Mouse (Mus musculus) heart, adult 8-10 months (tissue): ENCODE data around the gene Cant1. TPM values are rescaled to one million over a fixed set of nuclear protein-coding genes. Genes with fewer than 3 reads are reported as not detected.

Source experiments
- DNase-seq: peaks from one replicate; pipeline ENCODE4 v3.0.0; 2022; ENCODE audit warnings: low spot score
- total RNA-seq, 4 experiments: library from RNA; stranded (reverse); gene quantifications; 2 replicates each; pipeline ENCODE4 v1.2.4; 2022

Gene Cant1
- 10 to 100 TPM; 16.4 to 19.2 (median 16.8) TPM for total RNA-seq

GRCm38 (mm10) chr11:118418834-118419504 lies at the start of gene Cant1:
Gene Cant1, minus strand, starts transcription at chr11:118419086.
- peak; percentile 98 for DNase-seq

DNA sequence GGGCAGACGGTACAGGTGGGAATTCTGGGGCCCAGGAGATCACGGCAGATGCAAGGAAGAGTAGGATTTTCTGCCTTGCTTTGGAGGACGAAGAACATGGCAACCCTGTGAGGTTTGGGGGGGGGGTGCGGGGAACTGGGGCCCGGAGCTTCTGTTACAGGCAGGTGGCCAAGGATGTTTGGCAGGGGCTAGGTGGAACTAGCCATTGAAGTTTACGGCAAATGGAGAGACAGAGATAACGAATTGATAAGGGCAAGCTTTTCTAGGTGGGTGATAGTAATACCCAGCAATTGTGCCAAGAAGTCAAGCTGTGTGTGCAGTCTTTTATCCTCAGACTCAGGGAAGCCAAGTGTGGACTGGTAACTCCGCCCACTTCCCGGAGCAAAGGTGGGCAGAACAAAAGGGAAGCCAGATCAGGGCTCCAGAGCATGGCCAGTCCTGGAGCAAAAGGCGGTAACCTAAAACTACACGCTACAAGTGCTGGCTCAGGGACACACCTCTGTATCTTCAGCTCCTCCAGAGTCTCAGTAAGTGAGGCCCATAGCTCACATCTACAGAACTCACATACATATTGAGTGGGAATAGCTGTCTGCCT lies 48.7 kb upstream of the Cant1 start:
- DNase-seq = no peak

DNA sequence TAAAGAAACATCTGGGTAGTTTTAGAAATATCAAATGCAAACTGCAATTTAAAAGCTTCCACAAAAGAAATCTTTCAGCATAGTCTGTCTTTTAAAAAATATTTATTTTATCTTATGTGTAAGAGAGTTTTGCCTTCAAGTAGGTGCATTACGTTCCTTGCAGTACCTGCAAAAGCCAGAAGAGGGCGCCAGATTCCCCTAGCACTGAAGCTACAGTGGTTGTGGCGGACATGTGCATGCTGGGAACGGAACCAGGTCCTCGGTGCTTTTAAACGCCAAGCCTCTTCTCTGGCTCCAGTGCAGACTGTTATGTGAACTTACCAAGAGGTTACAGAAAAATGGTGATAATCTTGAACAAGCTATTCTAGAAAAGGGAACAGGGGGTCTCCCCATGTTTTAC lies 41.4 kb upstream of the Cant1 start:
- no peak for DNase-seq

GRCm38 (mm10) chr11:118459536-118459935 lies 40.6 kb upstream of the Cant1 start:
- no peak for DNase-seq

GRCm38 (mm10) chr11:118459051-118459450 lies 40.2 kb upstream of the Cant1 start:
- DNase-seq = peak; percentile 74

- DNase-seq = peak; percentile 62
Measured at GRCm38 (mm10) chr11:118456937-118457336, 38.1 kb upstream of the Cant1 start.

DNA sequence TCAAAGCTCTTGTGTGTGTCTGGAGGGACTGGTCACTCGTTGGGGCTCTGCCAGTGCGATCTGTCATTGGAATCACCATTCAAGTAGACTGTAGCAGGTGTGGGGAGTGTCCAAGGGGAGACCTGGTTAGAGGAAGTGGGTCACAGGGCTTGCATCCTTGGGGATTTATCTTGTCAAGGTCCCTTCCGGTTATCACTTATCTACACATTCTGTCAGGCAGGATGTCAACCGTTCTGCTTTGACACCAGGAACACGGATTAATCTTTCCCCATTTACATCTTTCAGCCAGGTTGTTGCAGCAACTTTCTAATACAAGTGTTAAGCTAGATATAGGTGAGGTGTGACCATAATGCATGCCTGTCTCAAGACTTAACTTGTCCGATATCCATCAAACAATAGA lies 36.9 kb upstream of the Cant1 start:
- no peak for DNase-seq

DNA sequence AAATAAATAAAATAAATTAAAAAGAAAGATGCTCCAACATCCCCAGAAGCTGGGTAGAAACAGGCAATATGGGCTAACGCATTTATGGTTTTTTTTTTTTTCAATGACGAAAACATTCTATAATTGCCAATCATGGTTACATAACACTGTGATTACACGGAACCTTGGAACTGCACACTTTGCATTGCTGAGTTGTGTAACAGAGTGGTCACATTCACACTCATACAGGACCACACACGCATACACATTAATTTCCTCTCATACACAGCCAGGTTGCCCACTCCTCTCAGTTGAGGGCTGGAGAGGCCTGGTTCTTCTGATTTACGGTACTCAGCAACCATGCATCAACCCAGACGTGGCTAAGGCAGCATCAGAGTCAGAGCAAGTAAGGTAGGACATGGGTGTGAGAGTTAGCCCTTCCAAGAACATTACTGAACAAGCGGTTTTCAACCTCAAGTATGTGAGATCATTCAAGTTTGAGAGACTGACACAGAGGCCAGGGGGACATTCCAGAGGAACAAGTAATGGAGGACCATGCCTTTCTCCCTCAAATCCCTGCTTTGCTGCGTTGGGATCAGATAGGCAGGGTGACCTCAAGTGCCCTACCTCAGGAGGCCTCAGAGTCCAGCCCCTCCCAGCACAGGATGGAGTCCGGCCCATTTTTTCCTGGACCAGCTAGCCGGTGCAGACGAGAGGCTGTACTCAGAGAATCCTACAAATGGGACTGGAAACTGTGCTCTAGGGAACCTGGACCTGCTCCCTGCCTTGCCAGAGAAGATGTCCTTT lies 35.2 kb upstream of the Cant1 start:
- DNase-seq = peak; percentile 59

- DNase-seq = no peak
Measured at GRCm38 (mm10) chr11:118452955-118453354, 34.1 kb upstream of the Cant1 start.

DNA sequence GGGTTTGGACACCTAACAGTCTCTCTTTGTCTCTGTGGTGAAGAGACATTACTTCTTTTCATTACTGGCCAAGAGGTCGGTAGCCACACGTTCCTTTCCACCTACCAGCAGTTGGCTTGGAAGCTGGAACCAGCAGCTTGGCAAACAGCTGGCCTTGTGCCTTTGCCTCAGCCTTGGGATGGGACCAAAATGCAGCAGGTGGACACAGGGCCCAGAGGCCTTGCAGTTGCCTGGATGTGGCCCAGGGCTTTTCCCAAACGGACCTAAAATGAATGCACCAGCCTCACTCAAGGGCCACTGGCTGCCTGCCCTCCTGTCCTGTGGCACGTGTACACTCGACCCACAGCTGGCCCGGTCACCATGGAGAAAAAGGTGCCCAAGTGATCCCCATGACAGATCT lies 32.3 kb upstream of the Cant1 start:
- DNase-seq = no peak

DNA sequence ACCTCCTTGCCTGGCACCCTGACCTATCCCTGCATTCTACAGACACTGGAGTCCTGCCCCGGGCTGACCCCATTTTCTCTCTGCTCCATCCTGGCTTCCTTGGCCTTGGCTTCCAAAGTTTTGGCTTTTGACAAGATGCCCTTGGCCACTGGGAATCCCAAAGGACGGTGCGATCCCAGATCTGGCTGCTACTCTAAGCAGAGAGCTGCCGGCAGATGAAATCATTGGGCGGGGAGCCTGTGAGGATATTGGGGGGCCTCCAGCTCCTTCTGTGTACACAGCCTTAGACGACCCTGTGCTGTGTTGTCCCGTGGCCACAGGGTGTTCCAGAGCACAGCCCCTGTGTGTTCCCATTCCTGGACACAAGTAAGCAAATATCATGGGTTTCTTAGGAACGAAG lies 29.5 kb upstream of the Cant1 start:
- DNase-seq = peak; percentile 74

GRCm38 (mm10) chr11:118447346-118447745 lies 28.5 kb upstream of the Cant1 start:
- no peak for DNase-seq

DNA sequence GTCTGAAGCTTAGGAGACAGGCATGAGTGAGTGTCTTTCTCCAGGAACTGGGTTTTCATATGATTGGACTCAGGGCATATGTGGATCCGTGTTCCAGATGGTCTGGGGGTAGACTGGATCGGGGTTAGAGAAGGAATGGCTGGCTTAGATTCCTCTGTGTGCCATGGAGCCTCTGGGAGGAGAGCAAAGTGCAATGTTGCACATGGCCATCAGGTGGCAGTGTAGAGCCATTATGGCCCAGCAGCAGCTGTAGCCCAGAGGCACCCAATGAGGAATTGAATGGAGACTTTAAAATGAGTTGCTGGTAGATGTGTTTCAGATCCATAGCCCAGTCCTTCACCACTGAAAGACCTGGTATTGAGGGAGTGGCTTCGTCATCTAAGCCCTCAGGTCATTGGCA lies 27.0 kb upstream of the Cant1 start:
- peak; percentile 67 for DNase-seq

GRCm38 (mm10) chr11:118443201-118443970 lies 24.5 kb upstream of the Cant1 start:
- DNase-seq = peak; percentile 68

GRCm38 (mm10) chr11:118442691-118443090 lies 23.8 kb upstream of the Cant1 start:
- DNase-seq = no peak

GRCm38 (mm10) chr11:118438665-118439414 lies 20.0 kb upstream of the Cant1 start:
- DNase-seq = no peak

GRCm38 (mm10) chr11:118436471-118436935 lies 17.6 kb upstream of the Cant1 start:
- DNase-seq = no peak

DNA sequence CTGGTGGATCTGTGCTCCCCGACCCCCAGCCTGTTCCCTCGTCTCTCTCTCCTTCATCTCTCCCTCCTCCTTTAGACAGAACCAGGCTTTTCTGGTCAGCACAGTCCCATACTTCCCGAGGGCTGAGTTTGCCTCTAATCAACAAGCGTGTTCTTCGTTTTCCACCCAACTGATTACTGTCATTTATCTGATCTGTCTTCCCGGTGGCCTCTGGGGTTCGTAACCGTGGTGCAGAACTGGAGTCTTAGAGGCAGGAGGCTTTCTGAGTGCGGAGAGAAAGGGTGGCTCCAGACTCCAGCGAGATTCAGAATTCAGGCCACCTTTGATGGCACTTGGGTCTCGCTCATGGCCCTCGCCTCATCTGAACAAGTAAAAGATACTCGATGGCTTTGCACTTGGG lies 15.2 kb upstream of the Cant1 start:
- DNase-seq = no peak

- peak; percentile 68 for DNase-seq
Measured at GRCm38 (mm10) chr11:118433398-118433868, 14.5 kb upstream of the Cant1 start.

DNA sequence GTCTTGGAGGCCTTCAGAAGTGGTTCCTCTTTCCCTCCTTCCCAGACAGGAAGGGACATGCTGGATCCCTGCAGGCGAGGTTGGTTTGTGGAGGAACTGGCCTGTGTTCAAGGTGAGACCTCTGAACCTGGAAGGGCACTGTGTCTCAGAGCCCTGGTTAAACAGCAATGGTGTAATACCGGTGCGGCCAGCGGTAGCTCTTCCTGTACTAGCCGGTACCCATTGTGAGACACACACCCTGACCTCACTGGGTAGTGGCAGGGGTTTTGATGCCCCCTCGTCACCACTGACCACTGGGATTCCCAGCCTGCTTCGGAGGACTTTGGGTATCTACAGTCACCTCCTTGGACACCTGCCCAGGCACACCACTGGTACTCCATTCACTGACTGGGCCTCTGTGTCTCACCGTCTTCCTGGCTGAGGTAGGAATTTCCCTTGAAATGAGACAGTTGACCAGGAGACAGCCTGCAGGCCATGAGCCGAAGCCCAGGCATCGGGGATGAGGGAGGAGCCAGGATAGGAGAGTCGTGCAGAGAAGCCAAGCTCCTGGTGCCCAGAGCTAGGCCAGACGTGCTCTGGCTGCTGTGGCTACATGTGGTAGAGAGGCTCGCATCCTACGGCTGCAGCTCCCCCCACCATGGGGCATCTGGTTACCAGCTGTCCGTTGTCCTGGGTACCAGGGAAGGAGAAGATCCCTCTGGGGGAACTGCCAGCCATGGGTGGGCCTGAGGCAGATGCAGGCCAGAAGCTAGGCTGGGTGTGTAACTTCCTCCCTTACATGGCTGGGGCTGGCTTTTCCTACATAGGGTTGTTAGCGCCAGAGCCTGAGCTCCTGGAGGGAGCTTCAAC lies 12.4 kb upstream of the Cant1 start:
- DNase-seq = no peak
